Mouse (Mus musculus): ENCODE results near the gene Asic3. TPM values are rescaled to one million over a fixed set of nuclear protein-coding genes. Genes with fewer than 3 reads are reported as not detected.

The Asic3 gene
- polyA plus RNA-seq (2011; ENCODE audit: insufficient read length, low read depth, missing spikeins), result 2.3 and 3.5 TPM in 2 replicates

GRCm38 (mm10) chr5:24413042-24413693 lies at the start of gene Asic3:
TSS of gene Asic3 (plus strand) at chr5:24413392.
- no peak for TF ChIP-seq CTCF (IDR thresholded peaks at IDR 0.05; ENCODE audit: borderline replicate concordance, insufficient read depth, low read length)
- H3K4me3 ChIP-seq (ENCODE audit: insufficient read depth, low read length), result no peak within 1 kb of the TSS
- H3K4me1 ChIP-seq (ENCODE audit: control insufficient read depth, insufficient read depth, low read length), result no peaks in the 10 kb centered on the region
- H3K27ac ChIP-seq (ENCODE audit: insufficient read depth, low read length), result no peak within 1 kb of the TSS

- H3K27ac ChIP-seq (ENCODE audit: insufficient read depth, low read length), result no peak overlapping the region
- TF ChIP-seq POLR2A (IDR thresholded peaks at IDR 0.05; ENCODE audit: low read depth, low read length), result no peak
- H3K4me3 ChIP-seq (ENCODE audit: insufficient read depth, low read length), result no peak overlapping the region
- peaks cover 5% of the 10 kb centered on the region; the same call in 1 of the 2 replicates for H3K4me1 ChIP-seq (ENCODE audit: control insufficient read depth, insufficient read depth, low read length)
Measured at GRCm38 (mm10) chr5:24363467-24363866, 49.7 kb upstream of the Asic3 start.

- H3K4me3 ChIP-seq (ENCODE audit: insufficient read depth, low read length), result no peak overlapping the region
- TF ChIP-seq POLR2A (IDR thresholded peaks at IDR 0.05; ENCODE audit: low read depth, low read length), result no peak
- TF ChIP-seq CTCF (IDR thresholded peaks at IDR 0.05; ENCODE audit: borderline replicate concordance, insufficient read depth, low read length), result no peak
- no peak overlapping the region for H3K27ac ChIP-seq (ENCODE audit: insufficient read depth, low read length)
- H3K4me1 ChIP-seq (ENCODE audit: control insufficient read depth, insufficient read depth, low read length), result peaks cover 5% of the 10 kb centered on the region; the same call in 1 of the 2 replicates
Measured at GRCm38 (mm10) chr5:24364061-24364460, 49.1 kb upstream of the Asic3 start.

- peaks cover 5% of the 10 kb centered on the region; the same call in 1 of the 2 replicates for H3K4me1 ChIP-seq (ENCODE audit: control insufficient read depth, insufficient read depth, low read length)
- TF ChIP-seq CTCF (IDR thresholded peaks at IDR 0.05; ENCODE audit: borderline replicate concordance, insufficient read depth, low read length) (no peak), POLR2A (IDR thresholded peaks at IDR 0.05; ENCODE audit: low read depth, low read length) (no peak)
- no peak within 1 kb of the TSS for H3K27ac ChIP-seq (ENCODE audit: insufficient read depth, low read length)
- H3K4me3 ChIP-seq (ENCODE audit: insufficient read depth, low read length), result no peak within 1 kb of the TSS
Measured at GRCm38 (mm10) chr5:24364508-24364907, 48.7 kb upstream of the Asic3 start, which contains the start of gene Nos3. TSS of gene Nos3 (plus strand) at chr5:24364810.

GRCm38 (mm10) chr5:24364963-24365362 lies 48.2 kb upstream of the Asic3 start:
- Histone ChIP-seq H3K27ac (ENCODE audit: insufficient read depth, low read length) (no peak overlapping the region), H3K4me3 (ENCODE audit: insufficient read depth, low read length) (no peak overlapping the region), H3K4me1 (ENCODE audit: control insufficient read depth, insufficient read depth, low read length) (peaks cover 5% of the 10 kb centered on the region; the same call in 1 of the 2 replicates)
- TF ChIP-seq CTCF (IDR thresholded peaks at IDR 0.05; ENCODE audit: borderline replicate concordance, insufficient read depth, low read length), result no peak
- no peak for TF ChIP-seq POLR2A (IDR thresholded peaks at IDR 0.05; ENCODE audit: low read depth, low read length)

GRCm38 (mm10) chr5:24365528-24365927 lies 47.7 kb upstream of the Asic3 start:
- TF ChIP-seq POLR2A (IDR thresholded peaks at IDR 0.05; ENCODE audit: low read depth, low read length), result no peak
- Histone ChIP-seq H3K27ac (ENCODE audit: insufficient read depth, low read length) (no peak overlapping the region), H3K4me1 (ENCODE audit: control insufficient read depth, insufficient read depth, low read length) (peaks cover 5% of the 10 kb centered on the region; the same call in 1 of the 2 replicates), H3K4me3 (ENCODE audit: insufficient read depth, low read length) (no peak overlapping the region)

GRCm38 (mm10) chr5:24366426-24366825 lies 46.8 kb upstream of the Asic3 start:
- TF ChIP-seq CTCF (IDR thresholded peaks at IDR 0.05; ENCODE audit: borderline replicate concordance, insufficient read depth, low read length), result no peak
- TF ChIP-seq POLR2A (IDR thresholded peaks at IDR 0.05; ENCODE audit: low read depth, low read length), result no peak
- Histone ChIP-seq H3K4me3 (ENCODE audit: insufficient read depth, low read length) (no peak overlapping the region), H3K27ac (ENCODE audit: insufficient read depth, low read length) (no peak overlapping the region), H3K4me1 (ENCODE audit: control insufficient read depth, insufficient read depth, low read length) (no peaks in the 10 kb centered on the region)

- no peak overlapping the region for H3K27ac ChIP-seq (ENCODE audit: insufficient read depth, low read length)
- H3K4me3 ChIP-seq (ENCODE audit: insufficient read depth, low read length), result no peak overlapping the region
- TF ChIP-seq POLR2A (IDR thresholded peaks at IDR 0.05; ENCODE audit: low read depth, low read length), result no peak
- no peak for TF ChIP-seq CTCF (IDR thresholded peaks at IDR 0.05; ENCODE audit: borderline replicate concordance, insufficient read depth, low read length)
- H3K4me1 ChIP-seq (ENCODE audit: control insufficient read depth, insufficient read depth, low read length), result no peaks in the 10 kb centered on the region
Measured at GRCm38 (mm10) chr5:24369767-24370166, 43.4 kb upstream of the Asic3 start.

GRCm38 (mm10) chr5:24373807-24374206 lies 39.4 kb upstream of the Asic3 start:
- TF ChIP-seq POLR2A (IDR thresholded peaks at IDR 0.05; ENCODE audit: low read depth, low read length), result no peak
- TF ChIP-seq CTCF (IDR thresholded peaks at IDR 0.05; ENCODE audit: borderline replicate concordance, insufficient read depth, low read length), result no peak
- H3K4me1 ChIP-seq (ENCODE audit: control insufficient read depth, insufficient read depth, low read length), result no peaks in the 10 kb centered on the region

GRCm38 (mm10) chr5:24374216-24374615 lies 39.0 kb upstream of the Asic3 start:
- no peak overlapping the region for H3K4me3 ChIP-seq (ENCODE audit: insufficient read depth, low read length)
- TF ChIP-seq POLR2A (IDR thresholded peaks at IDR 0.05; ENCODE audit: low read depth, low read length), result no peak
- no peak for TF ChIP-seq CTCF (IDR thresholded peaks at IDR 0.05; ENCODE audit: borderline replicate concordance, insufficient read depth, low read length)
- H3K27ac ChIP-seq (ENCODE audit: insufficient read depth, low read length), result no peak overlapping the region
- no peaks in the 10 kb centered on the region for H3K4me1 ChIP-seq (ENCODE audit: control insufficient read depth, insufficient read depth, low read length)

More at GRCm38 (mm10) chr5:24373807-24374206, 39.4 kb upstream of the Asic3 start:
- no peak overlapping the region for H3K27ac ChIP-seq (ENCODE audit: insufficient read depth, low read length)
- no peak overlapping the region for H3K4me3 ChIP-seq (ENCODE audit: insufficient read depth, low read length)

Measured in embryonic fibroblast, embryonic 13.5 days (primary cell).